Mouse (Mus musculus) activated CD4-positive, CD25-positive, alpha-beta regulatory T cell, adult 4 months (primary cell): Measurements from ENCODE around the gene Vmn2r23. TPM values are rescaled to one million over a fixed set of nuclear protein-coding genes. Genes with fewer than 3 reads are reported as not detected.
"Not testable (repeated sequence)": the region's sequence is repeated elsewhere in the genome, so short reads cannot be mapped to it uniquely, and the experiment has no call there.

ENCODE experiments used
- ATAC-seq: one replicate; pipeline ENCODE4 v1.8.0; 2017
- polyA plus RNA-seq, 2 experiments: library from polyadenylated mRNA; unstranded; fragments of 100-300 nt; shearing (Covaris generic); gene quantifications; one replicate each; pipeline ENCODE4 v1.2.1; 2017

Gene Vmn2r23
- not detected for polyA plus RNA-seq

- ATAC-seq: no peak
Measured at GRCm38 (mm10) chr6:123702370-123702769, at the start of gene Vmn2r23. Gene Vmn2r23 (plus strand): TSS chr6:123702670.

DNA sequence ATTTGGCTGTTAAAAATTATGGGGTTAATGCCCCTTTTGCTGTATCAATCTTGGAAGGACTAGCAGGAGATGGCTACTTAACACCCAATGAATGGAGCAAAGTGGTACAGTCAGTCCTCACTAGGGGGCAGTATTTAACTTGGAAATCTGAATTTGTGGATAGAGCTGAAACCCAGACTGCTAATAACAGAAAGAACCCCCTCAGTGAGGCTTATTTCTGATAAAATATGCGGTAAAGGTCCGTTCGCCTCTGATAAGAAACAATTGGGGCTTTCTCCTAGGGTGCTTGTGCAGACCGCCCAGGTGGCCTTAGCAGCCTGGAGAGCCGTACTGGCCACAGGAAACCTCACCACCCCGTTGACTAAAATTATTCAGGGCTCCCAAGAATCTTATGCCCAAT is 45.4 kb upstream of the Vmn2r23 start:
- ATAC-seq: no peak

DNA sequence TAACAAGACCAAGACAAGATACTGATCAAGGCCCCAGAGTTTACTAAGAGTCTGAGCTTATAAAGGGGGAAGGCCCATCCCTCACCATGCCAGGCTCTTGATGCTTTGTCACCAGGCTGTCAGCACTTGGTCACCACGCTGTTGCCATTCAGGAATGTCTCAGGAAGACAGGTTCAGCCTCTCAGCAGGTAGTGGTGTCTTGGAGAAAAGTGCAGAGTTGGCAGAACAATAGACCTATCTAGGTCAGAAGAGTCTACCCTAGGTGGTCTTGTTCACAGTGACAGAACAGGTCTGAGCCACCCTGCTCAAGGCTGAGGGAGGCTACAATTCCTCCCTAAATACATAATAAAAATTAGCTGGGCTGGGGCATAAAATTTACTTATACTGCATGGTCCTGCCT is 5.8 kb upstream of the Vmn2r23 start:
- not testable (repeated sequence) for ATAC-seq

DNA sequence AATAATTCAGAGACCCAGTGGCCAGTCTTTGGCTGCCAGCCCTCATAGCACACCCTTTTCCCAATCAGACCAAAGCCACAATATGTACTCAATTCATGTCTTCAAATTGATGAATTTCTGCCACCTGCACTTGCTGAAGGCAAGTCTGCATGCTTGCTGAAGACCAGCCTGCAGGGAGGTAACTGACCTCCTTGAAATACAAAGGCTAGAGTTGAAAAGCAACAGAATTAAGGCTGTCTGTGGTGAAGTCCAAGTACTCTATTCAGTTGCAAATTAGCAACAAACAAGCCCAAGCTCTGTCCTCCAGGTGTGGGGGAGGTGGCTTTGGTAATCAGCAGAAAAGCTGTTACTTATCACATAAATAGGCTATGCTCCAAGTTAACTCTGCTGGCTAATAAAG is 5.3 kb upstream of the Vmn2r23 start:
- ATAC-seq: no peak

- no peak for ATAC-seq
Measured at GRCm38 (mm10) chr6:123770031-123770430, 67.6 kb downstream of the Vmn2r23 start.

DNA sequence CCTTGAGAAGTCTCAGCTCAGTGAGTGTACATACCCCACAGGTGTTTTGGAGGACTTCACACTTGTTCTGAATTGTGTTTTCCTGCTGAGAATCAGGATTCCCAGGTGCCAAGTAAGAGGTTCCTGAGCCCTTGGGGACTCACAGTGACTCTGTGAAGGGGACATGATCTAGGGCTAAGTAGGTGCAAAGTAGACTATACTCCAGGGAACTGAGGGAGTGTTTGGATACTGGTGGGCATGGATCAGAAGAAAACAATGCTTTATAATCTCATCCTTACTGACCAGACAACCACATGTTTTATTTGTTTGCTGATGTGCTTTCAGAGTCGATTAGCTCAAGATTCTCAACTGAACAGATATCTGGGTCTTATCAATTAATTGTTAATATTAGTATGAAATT is 76.1 kb downstream of the Vmn2r23 start, which contains the start of gene Vmn2r24:
Vmn2r24 (plus strand) TSS at position 301 of the 400 bp plus-strand sequence.
- ATAC-seq: no peak

DNA sequence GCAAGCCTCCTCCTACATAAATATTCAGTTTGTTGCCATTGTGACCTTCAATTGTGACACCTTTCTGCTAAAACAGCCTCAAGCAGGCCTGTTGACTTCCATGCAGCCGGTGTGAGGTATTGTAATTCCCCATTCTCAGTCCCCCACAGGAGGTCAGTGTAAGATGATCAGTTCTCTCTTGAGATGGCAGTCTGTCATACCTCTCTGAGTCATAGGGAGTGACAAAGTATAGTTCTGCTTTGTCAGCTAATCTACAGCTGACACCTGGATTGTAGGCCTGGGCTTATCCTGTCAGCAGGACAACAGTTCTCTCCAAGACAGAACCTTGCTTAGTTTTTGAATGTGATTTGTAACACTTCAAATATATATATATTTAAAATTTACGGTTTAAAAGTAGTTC is 82.4 kb downstream of the Vmn2r23 start:
- no peak for ATAC-seq

- ATAC-seq: no peak
Measured at GRCm38 (mm10) chr6:123793746-123794145, 91.3 kb downstream of the Vmn2r23 start.

Other genes with a start within 250 kb of the Vmn2r23 start
- not detected for gene Vmn2r21, start 169.3 kb upstream of the Vmn2r23 start, polyA plus RNA-seq
- gene Vmn2r22, start 51.9 kb upstream of the Vmn2r23 start, polyA plus RNA-seq: not detected
- gene Vmn2r24, start 76.2 kb downstream of the Vmn2r23 start, polyA plus RNA-seq: under 1 TPM in 1 of 2 experiments, not detected in 1; 0.09 TPM
- gene Vmn2r25, start 150.8 kb downstream of the Vmn2r23 start, polyA plus RNA-seq: not detected